Mouse (Mus musculus) CH12.LX (cell line): Measurements from ENCODE around the gene Ttc16.

Source experiments
- CHD1 ChIP-seq: IDR thresholded peaks from 2 replicates; pipeline ENCODE4 v1.6.1; 2012; ENCODE audit warnings: low read depth, low read length, improper control_type of control experiment, inconsistent platforms
- MAX ChIP-seq: IDR thresholded peaks from 2 replicates; pipeline ENCODE4 v1.6.1; 2011; ENCODE audit warnings: low read length, improper control_type of control experiment
- USF2 ChIP-seq: conservative IDR thresholded peaks from 2 replicates; pipeline ENCODE4 v1.6.1; 2011; ENCODE audit warnings: low read depth, low read length, improper control_type of control experiment

GRCm38 (mm10) chr2:32758503-32758902 lies 16.9 kb downstream of the Ttc16 start:
- no peak for TF ChIP-seq USF2
- TF ChIP-seq MAX = no peak
- no peak for TF ChIP-seq CHD1
